Mouse (Mus musculus): ENCODE measurements at regions not wholly inside any gene's neighbourhood (a gene's known extent, or its start where the extent isn't known, plus 50 kb on each side); places are given as distances from the start of the nearest gene placed in this dataset.

GRCm38 (mm10) chr9:112861136-112861535 is 625.4 kb upstream of the Arpp21 start:
- TF ChIP-seq EP300 (optimal IDR thresholded peaks at IDR 0.05) (no peak), CTCF (IDR thresholded peaks at IDR 0.05; ENCODE audit: low read depth) (no peak)

Data from stomach, postnatal 0 days (tissue).